Mouse (Mus musculus) gastrocnemius, adult 18-20 months (tissue): Measurements from ENCODE around the gene Pik3r5. TPM values are rescaled to one million over a fixed set of nuclear protein-coding genes. Genes with fewer than 3 reads are reported as not detected.

ENCODE experiments used
- DNase-seq: peaks from one replicate; pipeline ENCODE4 v3.0.0; 2021; ENCODE audit warnings: low spot score
- long read RNA-seq, 2 experiments: library from polyadenylated mRNA; stranded (forward); transcript quantifications; one replicate each; pipeline ENCODE4 v2.0.0; 2021
- total RNA-seq, 2 experiments: library from RNA; stranded (reverse); gene quantifications; 2 replicates each; pipeline ENCODE4 v1.2.3; 2021

The Pik3r5 gene
- under 1 TPM; 0.23 to 0.88 TPM for total RNA-seq
- long read RNA-seq, experiment 1 = 0 reads
- long read RNA-seq, experiment 2, partial matches to known transcripts = 1 of 1 reads
- long read RNA-seq, experiment 2, other reads (novel, unspliced or antisense) = 0 of 1 reads

- DNase-seq = peak; percentile 64
Observed at GRCm38 (mm10) chr11:68431699-68432360, at the start of gene Pik3r5. Gene Pik3r5, plus strand, starts transcription at chr11:68432121.

GRCm38 (mm10) chr11:68383519-68383918 lies 48.4 kb upstream of the Pik3r5 start:
- no peak for DNase-seq

- DNase-seq = no peak
Observed at GRCm38 (mm10) chr11:68384131-68384530, 47.8 kb upstream of the Pik3r5 start.

- DNase-seq = no peak
Observed at GRCm38 (mm10) chr11:68384592-68385020, 47.3 kb upstream of the Pik3r5 start.

GRCm38 (mm10) chr11:68385021-68385821 lies 46.7 kb upstream of the Pik3r5 start:
- DNase-seq = no peak

GRCm38 (mm10) chr11:68385921-68386588 lies 45.9 kb upstream of the Pik3r5 start:
- no peak for DNase-seq

- peak; percentile 39 for DNase-seq
Observed at GRCm38 (mm10) chr11:68386589-68387440, 45.1 kb upstream of the Pik3r5 start.

GRCm38 (mm10) chr11:68387441-68387760 lies 44.5 kb upstream of the Pik3r5 start:
- DNase-seq = no peak

GRCm38 (mm10) chr11:68387971-68388654 lies 43.8 kb upstream of the Pik3r5 start:
- DNase-seq = peak; percentile 42

- no peak for DNase-seq
Observed at GRCm38 (mm10) chr11:68388655-68389015, 43.3 kb upstream of the Pik3r5 start.

- DNase-seq = no peak
Observed at GRCm38 (mm10) chr11:68389621-68390020, 42.3 kb upstream of the Pik3r5 start.

GRCm38 (mm10) chr11:68390381-68391287 lies 41.3 kb upstream of the Pik3r5 start:
- no peak for DNase-seq

GRCm38 (mm10) chr11:68393897-68394490 lies 37.9 kb upstream of the Pik3r5 start:
- no peak for DNase-seq

GRCm38 (mm10) chr11:68394749-68395148 lies 37.2 kb upstream of the Pik3r5 start:
- no peak for DNase-seq

- DNase-seq = no peak
Observed at GRCm38 (mm10) chr11:68395546-68395945, 36.4 kb upstream of the Pik3r5 start.

GRCm38 (mm10) chr11:68398891-68399547 lies 32.9 kb upstream of the Pik3r5 start:
- DNase-seq = no peak

- no peak for DNase-seq
Observed at GRCm38 (mm10) chr11:68399548-68400020, 32.3 kb upstream of the Pik3r5 start.

- peak; percentile 32 for DNase-seq
Observed at GRCm38 (mm10) chr11:68400021-68400671, 31.8 kb upstream of the Pik3r5 start.
